Mouse (Mus musculus): ENCODE data around the gene Kcnip4.

GRCm38 (mm10) chr5:49058926-49059325 lies 465.8 kb downstream of the Kcnip4 start:
- no peak for TF ChIP-seq POLR2A (IDR thresholded peaks at IDR 0.05; ENCODE audit: low read depth, low read length)
- no peak for TF ChIP-seq CTCF (IDR thresholded peaks at IDR 0.05; ENCODE audit: extremely low read depth, insufficient read length, insufficient replicate concordance, low read depth, low read length)

Data from small intestine, adult 2 months (tissue).